Mouse (Mus musculus) lung, adult 10 weeks (tissue): ENCODE results near the gene Ptrhd1. TPM values are rescaled to one million over a fixed set of nuclear protein-coding genes. Genes with fewer than 3 reads are reported as not detected.

Experiments
- polyA plus RNA-seq: library from polyadenylated mRNA; stranded (reverse); fragments of 350-450 nt; fragmentation: Illumina TruSeq; extraction: RNeasy Lipid Tissue Mini Kit (QIAGEN cat#74804); gene quantifications from one replicate; pipeline ENCODE4 v1.2.3, GENCODE M21; 2014; ENCODE audit warnings: low read depth, low replicate concordance; ENCODE audit not compliant: insufficient read depth

Ptrhd1 gene
- polyA plus RNA-seq: 2.7 TPM

DNA sequence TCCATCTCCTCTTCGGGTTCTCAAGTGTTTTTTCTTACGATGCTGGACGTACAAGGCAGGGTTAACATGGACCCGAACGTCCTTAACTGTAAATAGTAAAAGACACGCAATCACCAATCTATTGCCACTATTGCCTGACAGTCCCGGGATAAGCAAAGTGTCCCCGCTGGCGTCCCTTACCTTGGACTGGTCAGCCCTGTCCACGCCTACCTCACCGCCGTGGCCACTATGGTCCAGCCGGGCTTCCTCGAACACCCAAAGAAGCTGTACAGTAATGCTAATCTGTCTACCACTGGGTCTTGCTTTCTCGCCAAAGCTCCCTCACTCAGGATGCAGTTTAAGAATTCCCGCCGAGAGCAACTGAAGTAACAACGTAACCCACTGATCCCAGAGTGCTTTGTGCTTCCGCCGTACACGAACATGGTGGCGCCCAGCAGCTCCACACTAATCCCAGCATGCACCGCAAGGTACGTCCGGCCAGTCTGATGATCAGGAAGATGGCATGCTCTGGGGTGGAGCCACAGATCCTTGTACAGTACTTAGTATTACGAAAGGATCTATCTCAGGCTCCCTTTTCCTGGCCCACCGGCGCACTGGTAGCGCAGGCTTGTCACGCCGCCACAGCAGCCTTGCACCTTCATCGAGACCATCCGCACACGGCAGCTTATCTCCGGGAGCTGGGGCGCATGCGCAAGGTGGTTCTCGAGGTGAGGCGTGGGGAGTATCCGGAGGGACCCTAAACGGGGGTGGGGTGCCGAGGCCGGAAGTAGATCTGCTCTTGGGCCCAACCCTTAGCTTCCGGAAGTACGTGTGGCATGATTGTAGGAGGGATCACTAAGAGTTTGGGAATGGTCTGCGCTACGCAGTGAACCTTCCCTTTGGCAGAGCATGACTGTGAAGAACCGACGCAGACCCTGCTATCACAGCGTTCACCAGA, at the start of gene Ptrhd1, which contains the start of gene Cenpo:
Ptrhd1 (plus strand) TSS at position 456 of the 937 bp plus-strand sequence.
Cenpo (minus strand) TSS at position 723 of the 937 bp plus-strand sequence.

Other genes with a start within 250 kb of the Ptrhd1 start
- 1.7 TPM for gene Efr3b, start 195.1 kb upstream of the Ptrhd1 start, polyA plus RNA-seq
- gene Dnajc27, start 151.4 kb upstream of the Ptrhd1 start, polyA plus RNA-seq: 3.3 TPM
- 7.8 TPM for gene Adcy3, start 100.9 kb upstream of the Ptrhd1 start, polyA plus RNA-seq
- gene Cenpo, start 267 bp downstream of the Ptrhd1 start, polyA plus RNA-seq: 4.4 TPM
- 7.8 TPM for gene Ncoa1, start 243.2 kb downstream of the Ptrhd1 start, polyA plus RNA-seq